Mouse (Mus musculus) E14TG2a.4 (cell line): Measurements from ENCODE around the gene Supt3.

Source experiments
- H3K27me3 ChIP-seq: 2 replicates; pipeline ENCODE4 v1.6.1; 2014; ENCODE audit warnings: low read length, control low read depth; ENCODE audit not compliant: insufficient read depth
- H3K36me3 ChIP-seq: 2 replicates; pipeline ENCODE4 v1.6.1; 2014; ENCODE audit warnings: low read length, control low read depth; ENCODE audit not compliant: insufficient read depth
- H3K4me1 ChIP-seq: replicated peaks from 2 replicates; pipeline ENCODE4 v1.6.1; 2014; ENCODE audit warnings: low read depth, low read length, control low read depth
- H3K4me3 ChIP-seq: replicated peaks from 2 replicates; pipeline ENCODE4 v1.5.1; 2014; ENCODE audit warnings: mild to moderate bottlenecking, low read length
- H3K9me3 ChIP-seq: 2 replicates; pipeline ENCODE4 v1.6.1; 2014; ENCODE audit warnings: low read length, control low read depth
- CTCF ChIP-seq: conservative IDR thresholded peaks from 2 replicates; pipeline ENCODE4 v1.5.1; 2014; ENCODE audit warnings: low read length
- NANOG ChIP-seq: IDR thresholded peaks from 2 replicates; pipeline ENCODE4 v1.6.1; 2014; ENCODE audit warnings: borderline replicate concordance, low read length, mixed read lengths
- POU5F1 ChIP-seq: IDR thresholded peaks from 2 replicates; pipeline ENCODE4 v1.6.1; 2014; ENCODE audit warnings: low read length, borderline replicate concordance

Gene Supt3

GRCm38 (mm10) chr17:45123856-45124255, 346.9 kb downstream of the Supt3 start:
- H3K9me3 ChIP-seq = no peaks in the 10 kb centered on the region
- H3K4me3 ChIP-seq = no peak overlapping the region
- peaks cover 6% of the 10 kb centered on the region for H3K4me1 ChIP-seq
- TF ChIP-seq POU5F1 = no peak
- TF ChIP-seq CTCF = no peak
- no peak for TF ChIP-seq NANOG
- no peaks in the 10 kb centered on the region for H3K27me3 ChIP-seq
- H3K36me3 ChIP-seq = no peaks in the 10 kb centered on the region

GRCm38 (mm10) chr17:45128611-45129010, 351.7 kb downstream of the Supt3 start:
- no peak overlapping the region for H3K4me3 ChIP-seq
- H3K4me1 ChIP-seq = no peaks in the 10 kb centered on the region
- H3K27me3 ChIP-seq = no peaks in the 10 kb centered on the region
- no peaks in the 10 kb centered on the region for H3K36me3 ChIP-seq
- no peak for TF ChIP-seq CTCF
- TF ChIP-seq POU5F1 = no peak
- no peak for TF ChIP-seq NANOG
- H3K9me3 ChIP-seq = peaks cover 5% of the 10 kb centered on the region; the same call in 1 of the 2 replicates

- Histone ChIP-seq H3K4me3 (no peak overlapping the region), H3K27me3 (no peaks in the 10 kb centered on the region), H3K36me3 (no peaks in the 10 kb centered on the region), H3K9me3 (peaks cover 8% of the 10 kb centered on the region; the same call in 1 of the 2 replicates), H3K4me1 (no peaks in the 10 kb centered on the region)
- TF ChIP-seq NANOG = no peak
These were observed 356.8 kb downstream of the Supt3 start for GRCm38 (mm10) chr17:45133501-45134400.

GRCm38 (mm10) chr17:45136491-45136890, 359.5 kb downstream of the Supt3 start:
- Histone ChIP-seq H3K27me3 (no peaks in the 10 kb centered on the region), H3K4me3 (no peak overlapping the region), H3K36me3 (no peaks in the 10 kb centered on the region), H3K4me1 (no peaks in the 10 kb centered on the region), H3K9me3 (peaks cover 8% of the 10 kb centered on the region; the same call in 1 of the 2 replicates)
- TF ChIP-seq NANOG (no peak), CTCF (no peak), POU5F1 (no peak)

GRCm38 (mm10) chr17:45143043-45143442, 366.1 kb downstream of the Supt3 start:
- TF ChIP-seq POU5F1 = no peak
- TF ChIP-seq CTCF = no peak
- TF ChIP-seq NANOG = no peak
- Histone ChIP-seq H3K27me3 (no peaks in the 10 kb centered on the region), H3K4me3 (no peak overlapping the region), H3K9me3 (0 out of 2 replicates have a peak, but pooled peaks cover 5% of the 10 kb centered on the region), H3K4me1 (no peaks in the 10 kb centered on the region), H3K36me3 (no peaks in the 10 kb centered on the region)

- no peaks in the 10 kb centered on the region for H3K27me3 ChIP-seq
- no peak for TF ChIP-seq POU5F1
- no peak for TF ChIP-seq CTCF
- TF ChIP-seq NANOG = no peak
- H3K9me3 ChIP-seq = 0 out of 2 replicates have a peak, but pooled peaks cover 5% of the 10 kb centered on the region
- H3K4me3 ChIP-seq = 0 out of 2 replicates have a peak overlapping the region, but pooled peaks have one; percentile 20
- no peaks in the 10 kb centered on the region for H3K36me3 ChIP-seq
- no peaks in the 10 kb centered on the region for H3K4me1 ChIP-seq
These were observed 367.7 kb downstream of the Supt3 start for GRCm38 (mm10) chr17:45144656-45145055.

- H3K9me3 ChIP-seq = no peaks in the 10 kb centered on the region
- peaks cover 14% of the 10 kb centered on the region; the same call in 1 of the 2 replicates for H3K27me3 ChIP-seq
- no peak for TF ChIP-seq POU5F1
- no peak for TF ChIP-seq CTCF
- TF ChIP-seq NANOG = no peak
- H3K4me3 ChIP-seq = no peak overlapping the region; the same call in 1 of the 2 replicates
- peaks cover 28% of the 10 kb centered on the region for H3K4me1 ChIP-seq
- no peaks in the 10 kb centered on the region for H3K36me3 ChIP-seq
These were observed 374.5 kb downstream of the Supt3 start for GRCm38 (mm10) chr17:45151312-45151929.

- peaks cover 33% of the 10 kb centered on the region for H3K4me1 ChIP-seq
- H3K27me3 ChIP-seq = peaks cover 14% of the 10 kb centered on the region; the same call in 1 of the 2 replicates
- no peaks in the 10 kb centered on the region for H3K36me3 ChIP-seq
- TF ChIP-seq NANOG = no peak
- no peak for TF ChIP-seq CTCF
- TF ChIP-seq POU5F1 = no peak
- H3K9me3 ChIP-seq = peaks cover 10% of the 10 kb centered on the region
- no peak overlapping the region for H3K4me3 ChIP-seq
These were observed 376.8 kb downstream of the Supt3 start for GRCm38 (mm10) chr17:45153721-45154120.
